Comparison of ENCODE assay signal across 19 mouse cellular contexts in genomic region chr8:12503344-12503743, GRCm38 (mm10).
DNase-seq lines count a peak whose midpoint lies in the region; ATAC-seq and TF ChIP-seq lines count a peak whose summit lies in the region.
"Had no signal": no experiment of that assay in that cellular context is flagged by ENCODE, and none has a peak within 500 bp of the region (broad histone marks: within the 10 kb centered on the region; RNA-seq: fewer than 3 reads in every experiment).

No protein-coding gene starts in this region.

- peaks cover 76% of the 10 kb centered on the region for H3K27me3 ChIP-seq in hindbrain, embryonic 10.5 days (ENCODE audit: insufficient read depth, poor library complexity, severe bottlenecking)
- peaks cover 74% of the 10 kb centered on the region for H3K27me3 ChIP-seq in hindbrain, embryonic 13.5 days
- H3K27me3 ChIP-seq in ES-Bruce4 (ENCODE audit: control insufficient read depth, insufficient read depth, low read length, poor library complexity, severe bottlenecking), result no peaks in the 10 kb centered on the region
- peaks cover 97% of the 10 kb centered on the region for H3K27me3 ChIP-seq in embryonic facial prominence, embryonic 10.5 days (replicated peaks; ENCODE audit: low read depth, poor library complexity, severe bottlenecking)
- H3K27me3 ChIP-seq in limb, embryonic 10.5 days (ENCODE audit: low read depth, poor library complexity, severe bottlenecking), result peaks cover 91% of the 10 kb centered on the region
- peaks cover 87% of the 10 kb centered on the region for H3K27me3 ChIP-seq in heart, embryonic 10.5 days (ENCODE audit: insufficient read depth, poor library complexity, severe bottlenecking)

- peak; percentile 99 for TF ChIP-seq EP300 in ES-Bruce4 (IDR thresholded peaks at IDR 0.05; ENCODE audit: insufficient read depth, low read depth, low read length)

- no peak for TF ChIP-seq POLR2A in ES-Bruce4 (IDR thresholded peaks at IDR 0.05; ENCODE audit: insufficient read depth, low read length)

- no peak overlapping the region for H3K4me2 ChIP-seq in hindbrain, embryonic 13.5 days
- H3K4me2 ChIP-seq: liver, embryonic 15.5 days had no signal

- TF ChIP-seq CTCF in ES-Bruce4 (IDR thresholded peaks at IDR 0.05; ENCODE audit: low read depth, low read length), result no peak

- H3K27ac ChIP-seq in hindbrain, embryonic 10.5 days, result peak overlapping the region; percentile 87
- H3K27ac ChIP-seq in hindbrain, embryonic 13.5 days, result no peak overlapping the region
- peak overlapping the region; percentile 90 for H3K27ac ChIP-seq in ES-Bruce4 (ENCODE audit: insufficient read depth, low read length)
- H3K27ac ChIP-seq in embryonic facial prominence, embryonic 10.5 days (replicated peaks), result no peak overlapping the region; the same call in 1 of the 2 replicates
- no peak overlapping the region for H3K27ac ChIP-seq in limb, embryonic 10.5 days
- H3K27ac ChIP-seq in heart, embryonic 10.5 days, result no peak overlapping the region
- H3K27ac ChIP-seq: heart, embryonic 13.5 days; hindbrain, embryonic 15.5 days; liver, embryonic 15.5 days had no signal

- peak overlapping the region; percentile 43; the same call in 1 of the 2 replicates for H3K4me3 ChIP-seq in hindbrain, embryonic 10.5 days
- no peak overlapping the region for H3K4me3 ChIP-seq in hindbrain, embryonic 13.5 days
- no peak overlapping the region for H3K4me3 ChIP-seq in ES-Bruce4 (ENCODE audit: low read depth, low read length)
- H3K4me3 ChIP-seq in embryonic facial prominence, embryonic 10.5 days, result no peak overlapping the region
- H3K4me3 ChIP-seq in limb, embryonic 10.5 days, result no peak overlapping the region
- no peak overlapping the region for H3K4me3 ChIP-seq in heart, embryonic 10.5 days
- H3K4me3 ChIP-seq: erythroblast, embryonic 14.5 days; hindbrain, embryonic 15.5 days; liver, embryonic 15.5 days had no signal

- WGBS in hindbrain, embryonic 10.5 days, result 2% methylated on average over 14 of the region's 14 CpGs
- 1% methylated on average over 14 of the region's 14 CpGs for WGBS in hindbrain, embryonic 13.5 days
- 3% methylated on average over 14 of the region's 14 CpGs for WGBS in embryonic facial prominence, embryonic 10.5 days
- WGBS in limb, embryonic 10.5 days, result 3% methylated on average over 14 of the region's 14 CpGs
- WGBS in heart, embryonic 10.5 days, result 4% methylated on average over 14 of the region's 14 CpGs

- peaks cover 68% of the 10 kb centered on the region for H3K4me1 ChIP-seq in hindbrain, embryonic 10.5 days (replicated peaks)
- peaks cover 32% of the 10 kb centered on the region for H3K4me1 ChIP-seq in hindbrain, embryonic 13.5 days (replicated peaks)
- peaks cover 17% of the 10 kb centered on the region for H3K4me1 ChIP-seq in ES-Bruce4 (ENCODE audit: control insufficient read depth, insufficient read depth, low read length)
- peaks cover 47% of the 10 kb centered on the region for H3K4me1 ChIP-seq in embryonic facial prominence, embryonic 10.5 days
- peaks cover 13% of the 10 kb centered on the region for H3K4me1 ChIP-seq in limb, embryonic 10.5 days
- H3K4me1 ChIP-seq in heart, embryonic 10.5 days, result peaks cover 12% of the 10 kb centered on the region
- H3K4me1 ChIP-seq: liver, embryonic 15.5 days had no signal

- H3K9ac ChIP-seq in hindbrain, embryonic 13.5 days, result no peak overlapping the region
- peak overlapping the region; percentile 68 for H3K9ac ChIP-seq in ES-Bruce4 (ENCODE audit: low read depth, poor library complexity, severe bottlenecking)
- H3K9ac ChIP-seq: heart, embryonic 13.5 days; hindbrain, embryonic 15.5 days; liver, embryonic 15.5 days had no signal

- H3K9me3 ChIP-seq in hindbrain, embryonic 10.5 days, result no peaks in the 10 kb centered on the region
- H3K9me3 ChIP-seq in hindbrain, embryonic 13.5 days, result no peaks in the 10 kb centered on the region
- H3K9me3 ChIP-seq in ES-Bruce4 (replicated peaks; ENCODE audit: control insufficient read depth, insufficient read depth, low read length, poor library complexity, severe bottlenecking), result no peaks in the 10 kb centered on the region
- no peaks in the 10 kb centered on the region for H3K9me3 ChIP-seq in embryonic facial prominence, embryonic 10.5 days
- H3K9me3 ChIP-seq in limb, embryonic 10.5 days (replicated peaks), result no peaks in the 10 kb centered on the region
- no peaks in the 10 kb centered on the region for H3K9me3 ChIP-seq in heart, embryonic 10.5 days
- H3K9me3 ChIP-seq: G1E; heart, embryonic 13.5 days; hindbrain, embryonic 15.5 days; liver, embryonic 15.5 days had no signal

- H3K36me3 ChIP-seq in hindbrain, embryonic 10.5 days, result no peaks in the 10 kb centered on the region
- no peaks in the 10 kb centered on the region for H3K36me3 ChIP-seq in hindbrain, embryonic 13.5 days
- H3K36me3 ChIP-seq in ES-Bruce4 (ENCODE audit: control insufficient read depth, insufficient read depth, low read length, poor library complexity, severe bottlenecking), result no peaks in the 10 kb centered on the region
- no peaks in the 10 kb centered on the region for H3K36me3 ChIP-seq in embryonic facial prominence, embryonic 10.5 days (replicated peaks)
- H3K36me3 ChIP-seq in limb, embryonic 10.5 days, result no peaks in the 10 kb centered on the region
- no peaks in the 10 kb centered on the region for H3K36me3 ChIP-seq in heart, embryonic 10.5 days
- H3K36me3 ChIP-seq: G1E; heart, embryonic 13.5 days; hindbrain, embryonic 15.5 days; liver, embryonic 15.5 days had no signal

- DNase-seq in hindbrain, embryonic 10.5 days (ENCODE audit: low spot score), result peak; percentile 57
- DNase-seq in embryonic facial prominence, embryonic 10.5 days (ENCODE audit: low spot score), result peak; percentile 47
- peak; percentile 43 for DNase-seq in limb, embryonic 10.5 days (ENCODE audit: low spot score)
- no peak for DNase-seq in heart, embryonic 10.5 days (ENCODE audit: low spot score)
- no peak for DNase-seq in layer of hippocampus, postnatal 14 days (ENCODE audit: low spot score in 2 of 2)
- DNase-seq: adrenal gland, postnatal 10 days; cerebellum, adult 8-10 months; kidney, adult 2 months; layer of hippocampus, postnatal 36 days; left cerebral cortex, postnatal 4 days; lung, postnatal 10 days had no signal

- ATAC-seq in hindbrain, embryonic 13.5 days (ENCODE audit: low FRiP score), result no peak
- no peak for ATAC-seq in monocyte, adult 5-6 weeks (replicated peaks; ENCODE audit: insufficient number of reproducible peaks, low FRiP score, low TSS enrichment, poor library complexity, severe bottlenecking)

Comparison
In these comparisons a context has a peak if more than half of its experiments do, and no peak if none do; other contexts are left out.
1. H3K27ac ChIP-seq: peak in hindbrain, embryonic 10.5 days (single experiment) and ES-Bruce4 (single experiment); none in hindbrain, embryonic 13.5 days (single experiment), embryonic facial prominence, embryonic 10.5 days (single experiment), limb, embryonic 10.5 days (single experiment) and heart, embryonic 10.5 days (single experiment).
2. DNase-seq: peak in hindbrain, embryonic 10.5 days (single experiment), embryonic facial prominence, embryonic 10.5 days (single experiment) and limb, embryonic 10.5 days (single experiment); none in heart, embryonic 10.5 days (single experiment) and layer of hippocampus, postnatal 14 days (0 of 2).